Mouse (Mus musculus) erythroblast, embryonic 14.5 days (primary cell): ENCODE measurements around the gene 1700028K03Rik.

Source experiments
- GATA1 ChIP-seq: IDR thresholded peaks from 2 replicates; pipeline ENCODE4 v1.6.1; 2012; ENCODE audit warnings: low read length, inconsistent platforms, mixed read lengths
- TAL1 ChIP-seq: IDR thresholded peaks from 3 replicates; pipeline ENCODE4 v1.6.1; 2012; ENCODE audit warnings: low read length, inconsistent platforms, mixed read lengths

GRCm38 (mm10) chr5:107488996-107489395, 45.5 kb upstream of the 1700028K03Rik start:
- TF ChIP-seq TAL1 (no peak), GATA1 (no peak)
